Mouse (Mus musculus): Measurements from ENCODE around the gene Rims3. TPM values are rescaled to one million over a fixed set of nuclear protein-coding genes. Genes with fewer than 3 reads are reported as not detected.

Rims3 gene
- polyA plus RNA-seq, 1 experiment from 2014 or later: 27.0 TPM

- ATAC-seq (replicated peaks): no peak
- Histone ChIP-seq H3K9me3 (no peaks in the 10 kb centered on the region), H3K36me3 (replicated peaks) (no peaks in the 10 kb centered on the region), H3K27ac (no peak overlapping the region), H3K27me3 (replicated peaks) (peaks cover 7% of the 10 kb centered on the region; the same call in 1 of the 2 replicates), H3K9ac (no peak overlapping the region), H3K4me3 (no peak overlapping the region), H3K4me1 (peaks cover 31% of the 10 kb centered on the region), H3K4me2 (no peak overlapping the region)
- 29% methylated on average over 4 of the region's 4 CpGs for WGBS
These were observed 31.5 kb downstream of the Rims3 start for GRCm38 (mm10) chr4:120886131-120886530.

- no peak overlapping the region for H3K4me2 ChIP-seq
- H3K36me3 ChIP-seq (replicated peaks): no peaks in the 10 kb centered on the region; the same call in 1 of the 2 replicates
- 92% methylated on average over 5 of the region's 5 CpGs for WGBS
- no peak overlapping the region for H3K27ac ChIP-seq
- H3K4me3 ChIP-seq: no peak overlapping the region
- ATAC-seq (replicated peaks): no peak
- no peaks in the 10 kb centered on the region for H3K9me3 ChIP-seq
- H3K27me3 ChIP-seq (replicated peaks): peaks cover 7% of the 10 kb centered on the region; the same call in 1 of the 2 replicates
- no peak overlapping the region for H3K9ac ChIP-seq
- H3K4me1 ChIP-seq: peaks cover 25% of the 10 kb centered on the region
These were observed 32.2 kb downstream of the Rims3 start for GRCm38 (mm10) chr4:120886811-120887210.

GRCm38 (mm10) chr4:120887381-120888112 is 32.9 kb downstream of the Rims3 start:
- 26% methylated on average over 8 of the region's 8 CpGs for WGBS
- no peak overlapping the region for H3K27ac ChIP-seq

DNA sequence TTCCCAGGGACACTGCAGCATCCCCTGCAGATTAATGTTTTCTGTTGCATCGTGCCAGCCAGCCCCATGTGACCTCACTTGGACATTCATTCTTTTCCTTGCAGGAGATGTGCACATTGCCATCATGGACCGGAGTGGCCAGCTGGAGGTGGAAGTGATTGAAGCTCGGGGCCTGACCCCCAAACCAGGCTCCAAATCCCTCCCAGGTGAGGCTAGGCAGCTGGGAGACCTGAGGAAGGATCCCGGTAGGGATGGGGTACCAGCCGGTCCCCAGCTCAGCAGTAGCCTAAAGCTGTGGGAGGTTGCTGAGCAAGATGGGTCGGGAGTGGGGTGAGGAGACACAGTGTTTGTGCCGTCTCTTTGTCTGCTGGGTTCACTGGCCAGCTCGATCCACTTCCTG is 34.3 kb downstream of the Rims3 start:
- H3K27ac ChIP-seq: no peak overlapping the region
- peaks cover 7% of the 10 kb centered on the region; the same call in 1 of the 2 replicates for H3K27me3 ChIP-seq (replicated peaks)
- ATAC-seq (replicated peaks): no peak
- WGBS: 73% methylated on average over 8 of the region's 8 CpGs
- no peaks in the 10 kb centered on the region for H3K9me3 ChIP-seq
- peaks cover 10% of the 10 kb centered on the region for H3K4me1 ChIP-seq
- no peak overlapping the region for H3K4me2 ChIP-seq
- H3K4me3 ChIP-seq: no peak overlapping the region
- H3K9ac ChIP-seq: no peak overlapping the region
- no peaks in the 10 kb centered on the region; the same call in 1 of the 2 replicates for H3K36me3 ChIP-seq (replicated peaks)

More at GRCm38 (mm10) chr4:120887381-120888112, 32.9 kb downstream of the Rims3 start:
- no peak overlapping the region for H3K9ac ChIP-seq
- no peak overlapping the region for H3K4me3 ChIP-seq
- H3K4me2 ChIP-seq: no peak overlapping the region
- H3K36me3 ChIP-seq (replicated peaks): no peaks in the 10 kb centered on the region; the same call in 1 of the 2 replicates
- no peaks in the 10 kb centered on the region for H3K9me3 ChIP-seq
- peaks cover 7% of the 10 kb centered on the region; the same call in 1 of the 2 replicates for H3K27me3 ChIP-seq (replicated peaks)
- H3K4me1 ChIP-seq: peaks cover 18% of the 10 kb centered on the region
- ATAC-seq (replicated peaks): peak; percentile 32; the same call in 1 of the 2 replicates

- Histone ChIP-seq H3K4me3 (no peak overlapping the region), H3K4me2 (no peak overlapping the region), H3K9me3 (no peaks in the 10 kb centered on the region), H3K36me3 (replicated peaks) (no peaks in the 10 kb centered on the region; the same call in 1 of the 2 replicates), H3K27me3 (replicated peaks) (peaks cover 7% of the 10 kb centered on the region; the same call in 1 of the 2 replicates), H3K9ac (no peak overlapping the region), H3K4me1 (peaks cover 4% of the 10 kb centered on the region), H3K27ac (no peak overlapping the region)
- ATAC-seq (replicated peaks): no peak
- WGBS: 42% methylated on average over 11 of the region's 11 CpGs
These were observed 36.3 kb downstream of the Rims3 start for GRCm38 (mm10) chr4:120890754-120891440.

DNA sequence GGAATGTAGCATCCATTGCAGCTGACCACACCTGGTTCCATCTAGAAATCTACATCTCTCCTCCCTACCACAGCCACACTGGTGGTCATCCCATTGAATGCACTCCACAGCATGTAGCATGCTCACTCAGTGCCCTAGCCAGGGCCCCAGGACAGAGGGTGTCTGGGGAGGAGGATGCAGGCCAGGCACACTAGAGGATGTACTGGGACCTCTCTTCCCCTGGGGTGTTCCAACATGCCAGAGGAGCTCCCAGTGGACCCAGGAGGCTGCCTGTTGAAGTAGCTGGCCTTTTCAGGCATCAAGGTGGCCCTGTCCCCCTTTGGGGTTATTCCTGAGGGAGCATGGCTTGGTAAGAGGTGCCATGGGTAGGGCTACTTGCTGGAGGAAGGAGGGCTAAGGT is 37.3 kb downstream of the Rims3 start:
- Histone ChIP-seq H3K4me1 (peaks cover 4% of the 10 kb centered on the region; the same call in 1 of the 2 replicates), H3K27ac (no peak overlapping the region), H3K27me3 (replicated peaks) (peaks cover 7% of the 10 kb centered on the region; the same call in 1 of the 2 replicates), H3K9ac (no peak overlapping the region), H3K9me3 (no peaks in the 10 kb centered on the region), H3K4me3 (no peak overlapping the region), H3K36me3 (replicated peaks) (no peaks in the 10 kb centered on the region; the same call in 1 of the 2 replicates), H3K4me2 (no peak overlapping the region)
- no peak for ATAC-seq (replicated peaks)

- no peak overlapping the region for H3K27ac ChIP-seq
- ATAC-seq (replicated peaks): no peak
- peaks cover 7% of the 10 kb centered on the region; the same call in 1 of the 2 replicates for H3K27me3 ChIP-seq (replicated peaks)
- peaks cover 4% of the 10 kb centered on the region; the same call in 1 of the 2 replicates for H3K4me1 ChIP-seq
- no peak overlapping the region for H3K9ac ChIP-seq
- 56% methylated on average over 1 of the region's 1 CpGs for WGBS
- H3K4me3 ChIP-seq: no peak overlapping the region
- H3K4me2 ChIP-seq: no peak overlapping the region
- no peaks in the 10 kb centered on the region; the same call in 1 of the 2 replicates for H3K36me3 ChIP-seq (replicated peaks)
- H3K9me3 ChIP-seq: no peaks in the 10 kb centered on the region
These were observed 37.9 kb downstream of the Rims3 start for GRCm38 (mm10) chr4:120892516-120892915.

DNA sequence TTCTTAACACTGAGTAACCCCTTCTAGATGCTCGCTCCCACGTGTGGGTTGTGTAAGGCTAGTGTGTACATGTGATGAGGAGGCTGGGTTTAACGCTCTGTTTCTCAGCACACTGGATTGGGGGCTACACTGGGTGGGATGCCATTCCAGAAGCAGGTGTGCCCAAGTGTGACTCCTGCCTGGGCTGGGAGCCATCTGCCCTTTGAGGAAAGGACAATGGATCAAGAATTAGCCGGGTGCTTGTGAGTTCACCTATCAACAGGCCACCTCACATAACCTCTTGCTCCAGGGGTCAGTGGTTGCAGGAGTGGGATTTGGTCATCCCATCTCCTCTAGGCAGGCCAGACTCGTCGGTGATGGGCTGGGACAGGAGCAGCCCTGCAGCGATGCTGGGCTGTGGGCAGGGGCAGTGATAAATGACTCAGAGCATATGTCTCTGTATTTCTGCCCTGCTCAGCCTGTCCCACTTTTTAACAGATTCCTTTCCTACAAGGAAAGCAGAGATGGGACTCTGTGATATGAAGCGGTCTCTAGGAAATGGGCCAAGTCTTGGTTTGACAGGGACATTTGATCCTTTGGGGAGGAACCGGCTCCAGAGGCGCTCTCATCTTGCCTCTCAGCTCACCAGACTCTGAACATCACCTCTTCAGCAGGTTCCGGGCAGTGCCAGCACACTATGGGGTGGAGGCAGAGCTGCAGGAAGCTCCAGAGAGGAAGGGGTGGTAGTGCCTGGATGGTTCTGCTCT is 39.2 kb downstream of the Rims3 start:
- peaks cover 5% of the 10 kb centered on the region; the same call in 1 of the 2 replicates for H3K27me3 ChIP-seq (replicated peaks)
- no peak overlapping the region for H3K9ac ChIP-seq
- H3K27ac ChIP-seq: no peak overlapping the region
- H3K9me3 ChIP-seq: no peaks in the 10 kb centered on the region
- no peak for ATAC-seq (replicated peaks)
- no peak overlapping the region for H3K4me2 ChIP-seq
- H3K4me1 ChIP-seq: peaks cover 4% of the 10 kb centered on the region; the same call in 1 of the 2 replicates
- 75% methylated on average over 11 of the region's 11 CpGs for WGBS
- no peak overlapping the region for H3K4me3 ChIP-seq
- H3K36me3 ChIP-seq (replicated peaks): no peaks in the 10 kb centered on the region; the same call in 1 of the 2 replicates

- H3K4me2 ChIP-seq: no peak overlapping the region
- H3K27me3 ChIP-seq (replicated peaks): no peaks in the 10 kb centered on the region
- 78% methylated on average over 11 of the region's 11 CpGs for WGBS
- H3K27ac ChIP-seq: no peak overlapping the region
- H3K9ac ChIP-seq: no peak overlapping the region
- H3K4me3 ChIP-seq: no peak overlapping the region
- H3K36me3 ChIP-seq (replicated peaks): no peaks in the 10 kb centered on the region; the same call in 1 of the 2 replicates
- no peaks in the 10 kb centered on the region for H3K9me3 ChIP-seq
- no peak for ATAC-seq (replicated peaks)
- peaks cover 4% of the 10 kb centered on the region; the same call in 1 of the 2 replicates for H3K4me1 ChIP-seq
These were observed 40.0 kb downstream of the Rims3 start for GRCm38 (mm10) chr4:120894584-120894983.

- H3K4me3 ChIP-seq: no peak overlapping the region
- 59% methylated on average over 7 of the region's 7 CpGs for WGBS
- ATAC-seq (replicated peaks): no peak
These were observed 40.6 kb downstream of the Rims3 start for GRCm38 (mm10) chr4:120895226-120895625.

GRCm38 (mm10) chr4:120895810-120896584 is 41.4 kb downstream of the Rims3 start:
- H3K9ac ChIP-seq: no peak overlapping the region
- no peak for ATAC-seq (replicated peaks)
- no peaks in the 10 kb centered on the region; the same call in 1 of the 2 replicates for H3K36me3 ChIP-seq (replicated peaks)
- no peaks in the 10 kb centered on the region for H3K4me1 ChIP-seq
- H3K27ac ChIP-seq: no peak overlapping the region
- no peaks in the 10 kb centered on the region for H3K9me3 ChIP-seq
- WGBS: 75% methylated on average over 7 of the region's 7 CpGs
- H3K27me3 ChIP-seq (replicated peaks): no peaks in the 10 kb centered on the region
- no peak overlapping the region for H3K4me2 ChIP-seq
- no peak overlapping the region for H3K4me3 ChIP-seq

More at GRCm38 (mm10) chr4:120895226-120895625, 40.6 kb downstream of the Rims3 start:
- Histone ChIP-seq H3K9ac (no peak overlapping the region), H3K27ac (no peak overlapping the region), H3K4me2 (no peak overlapping the region), H3K9me3 (no peaks in the 10 kb centered on the region), H3K36me3 (replicated peaks) (no peaks in the 10 kb centered on the region; the same call in 1 of the 2 replicates), H3K4me1 (peaks cover 4% of the 10 kb centered on the region; the same call in 1 of the 2 replicates), H3K27me3 (replicated peaks) (no peaks in the 10 kb centered on the region)
